Mouse (Mus musculus) neural tube, embryonic 11.5 days (tissue): ENCODE data around the gene Zscan26. TPM values are rescaled to one million over a fixed set of nuclear protein-coding genes. Genes with fewer than 3 reads are reported as not detected.

ENCODE experiments used
- ATAC-seq: fragments of 200-750 bp; cut with Nextera tagmentation; 2 replicates; pipeline ENCODE4 v1.8.0; 2017; ENCODE audit warnings: moderate number of reproducible peaks, mild to moderate bottlenecking, moderate TSS enrichment, moderate library complexity; ENCODE audit not compliant: insufficient read depth, low FRiP score, low TSS enrichment
- DNase-seq: peaks from one replicate; pipeline ENCODE4 v3.0.0-alpha.2; 2015; ENCODE audit warnings: low spot score
- H3K27ac ChIP-seq: fragments of 300-500 bp; sonication (generic); 2 replicates; pipeline ENCODE4 v1.5.1; 2014; ENCODE audit warnings: low read depth, mild to moderate bottlenecking, low read length
- H3K27me3 ChIP-seq: fragments of 300-500 bp; sonication (generic); 2 replicates; pipeline ENCODE4 v1.6.1; 2014; ENCODE audit warnings: mild to moderate bottlenecking, low read length, mixed read lengths; ENCODE audit not compliant: control insufficient read depth, insufficient read depth
- H3K36me3 ChIP-seq: fragments of 300-500 bp; sonication (generic); 2 replicates; pipeline ENCODE4 v1.6.1; 2014; ENCODE audit warnings: mild to moderate bottlenecking, low read length, moderate library complexity, mixed read lengths; ENCODE audit not compliant: control insufficient read depth, insufficient read depth
- H3K4me1 ChIP-seq: fragments of 300-500 bp; sonication (generic); 2 replicates; pipeline ENCODE4 v1.6.1; 2014; ENCODE audit warnings: low read length, mixed read lengths; ENCODE audit not compliant: control insufficient read depth, insufficient read depth
- H3K4me2 ChIP-seq: fragments of 300-500 bp; sonication (generic); 2 replicates; pipeline ENCODE4 v1.6.1; 2014; ENCODE audit warnings: low read depth, mild to moderate bottlenecking, moderate library complexity
- H3K4me3 ChIP-seq: fragments of 300-500 bp; sonication (generic); 2 replicates; pipeline ENCODE4 v1.5.1; 2014; ENCODE audit warnings: low read depth, low read length
- H3K9ac ChIP-seq: fragments of 300-500 bp; sonication (generic); 2 replicates; pipeline ENCODE4 v1.6.1; 2014; ENCODE audit warnings: mild to moderate bottlenecking, low read length
- H3K9me3 ChIP-seq: fragments of 300-500 bp; sonication (generic); 2 replicates; pipeline ENCODE4 v1.6.1; 2016; ENCODE audit warnings: low read length; ENCODE audit not compliant: control insufficient read depth
- WGBS: fragments of 180-500 bp; shearing (Covaris S2); extraction: QIAGEN DNeasy Blood & Tissue Kit; methylation state at CpG from one replicate; pipeline ENCODE4 v1.1.7; 2014; 5-methylcytosine and 5-hydroxymethylcytosine counted together
- polyA plus RNA-seq: library from polyadenylated mRNA; unstranded; fragments of >200 nt; fragmentation: Nextera tagmentation; extraction: Ambion mirVana; gene quantifications from 2 replicates; pipeline ENCODE4 v1.2.1, GENCODE M21; 2014

The Zscan26 gene
- polyA plus RNA-seq, 1 experiment from 2014 or later, result 14.9 TPM

DNA sequence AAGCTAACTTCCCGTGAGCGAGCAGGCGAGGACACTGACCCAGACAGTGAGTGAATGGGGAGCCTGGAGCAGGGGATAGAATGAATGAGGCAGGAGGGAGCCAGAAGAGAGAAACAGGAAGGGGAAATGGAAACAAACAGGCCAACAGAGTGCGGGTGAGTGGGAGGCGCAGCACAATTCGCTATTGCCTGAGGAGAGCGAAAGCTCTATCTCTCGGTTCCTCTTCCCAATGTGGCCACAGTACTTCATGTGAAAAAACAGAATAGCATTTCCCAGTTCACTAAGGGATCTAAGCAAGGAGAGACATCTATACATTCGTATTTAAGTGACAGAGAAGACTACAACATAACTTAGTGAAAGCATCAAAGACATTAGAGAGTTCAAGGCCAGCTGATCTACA lies 6.7 kb downstream of the Zscan26 start:
- peaks cover 5% of the 10 kb centered on the region for H3K36me3 ChIP-seq
- no peak overlapping the region for H3K4me2 ChIP-seq
- H3K27me3 ChIP-seq, result no peaks in the 10 kb centered on the region
- H3K27ac ChIP-seq, result no peak overlapping the region
- H3K4me3 ChIP-seq, result no peak overlapping the region
- H3K9me3 ChIP-seq, result no peaks in the 10 kb centered on the region
- no peak for ATAC-seq
- no peak for DNase-seq
- no peak overlapping the region for H3K9ac ChIP-seq
- no peaks in the 10 kb centered on the region for H3K4me1 ChIP-seq
- WGBS, result 90% methylated on average over 9 of the region's 9 CpGs

DNA sequence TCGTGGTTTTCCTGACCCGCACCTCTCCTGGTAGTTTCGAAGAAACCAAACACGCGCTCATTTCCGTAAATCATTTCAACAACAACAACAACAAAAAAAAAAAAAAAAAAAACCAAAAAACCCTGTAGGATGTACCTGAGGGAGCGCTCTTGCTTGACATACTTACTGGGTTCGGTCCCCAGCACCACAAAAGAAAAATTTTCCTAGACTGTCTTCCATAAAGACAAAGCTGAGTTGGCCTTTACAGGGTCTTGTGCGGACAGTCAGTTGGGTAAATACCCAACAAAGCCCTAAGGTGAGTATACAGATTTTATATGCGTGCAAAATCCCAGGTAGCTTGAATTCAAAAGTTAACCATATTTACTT lies 12.3 kb downstream of the Zscan26 start:
- no peaks in the 10 kb centered on the region for H3K9me3 ChIP-seq
- DNase-seq, result no peak
- peaks cover 3% of the 10 kb centered on the region; the same call in 1 of the 2 replicates for H3K36me3 ChIP-seq
- H3K27ac ChIP-seq, result no peak overlapping the region
- H3K27me3 ChIP-seq, result no peaks in the 10 kb centered on the region
- peak overlapping the region; percentile 56 for H3K4me3 ChIP-seq
- 19% methylated on average over 10 of the region's 10 CpGs for WGBS
- peak; percentile 38; the same call in 1 of the 2 replicates for ATAC-seq
- peak overlapping the region; percentile 60 for H3K4me2 ChIP-seq
- peak overlapping the region; percentile 63; the same call in 1 of the 2 replicates for H3K9ac ChIP-seq
- H3K4me1 ChIP-seq, result 0 out of 2 replicates have a peak, but pooled peaks cover 3% of the 10 kb centered on the region

DNA sequence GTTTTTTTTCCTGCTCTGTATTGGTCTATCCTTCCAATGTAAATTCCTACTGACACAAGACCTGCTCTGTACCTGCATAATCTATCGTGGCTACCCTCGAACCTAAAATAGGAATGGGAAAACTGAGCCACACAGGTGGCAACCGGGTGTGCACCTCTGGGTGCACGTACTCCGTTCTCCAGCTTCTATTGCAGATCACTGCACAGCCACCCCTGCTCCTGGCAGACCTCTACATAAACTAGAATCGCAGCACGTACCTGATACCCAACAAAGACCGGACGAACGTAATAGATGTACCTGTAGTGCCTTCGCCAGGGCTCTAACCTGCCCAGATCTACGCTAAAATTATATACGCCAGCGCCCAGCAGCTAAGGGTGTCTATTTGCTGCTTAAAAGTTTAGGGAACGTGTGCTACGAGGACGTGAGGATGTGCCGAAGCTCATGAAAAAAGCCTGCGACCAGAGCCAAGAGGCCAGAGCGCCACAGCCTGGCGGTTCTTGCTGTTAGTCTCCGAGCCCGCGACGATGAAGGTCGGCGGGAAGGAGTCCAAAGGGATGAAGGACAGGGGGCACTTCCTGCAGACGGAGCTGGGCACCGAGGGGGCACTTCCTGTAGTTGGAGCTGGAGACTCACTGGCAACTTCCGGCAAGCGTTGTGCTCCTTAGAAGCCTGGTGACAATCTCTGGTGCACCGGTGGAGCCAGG lies 12.9 kb downstream of the Zscan26 start, which contains the start of gene Pgbd1:
Gene Pgbd1 (minus strand): TSS at position 556 of the 704 bp plus-strand sequence.
- H3K27ac ChIP-seq, result no peak within 1 kb of the TSS
- DNase-seq, result peak; percentile 82
- peak within 1 kb of the TSS; percentile 63 for H3K9ac ChIP-seq

DNA sequence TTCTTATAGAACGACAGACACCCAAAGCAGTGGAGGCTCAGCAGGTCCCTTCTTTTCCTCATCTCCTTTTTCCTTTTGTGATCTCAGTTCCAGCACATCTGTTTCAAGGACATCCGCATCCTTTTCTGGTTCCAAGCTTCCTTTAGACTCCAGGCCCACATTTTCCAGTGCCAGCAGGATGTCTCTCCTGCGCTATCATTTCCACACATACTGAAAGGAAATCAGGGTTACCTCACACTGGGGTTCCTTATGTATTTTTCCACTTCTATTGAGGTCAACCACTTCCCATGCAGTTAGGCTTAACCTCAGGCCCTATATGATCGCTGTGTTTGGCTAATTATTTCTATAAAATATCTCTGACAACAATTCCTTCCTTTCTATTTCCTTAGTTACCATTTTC lies 18.1 kb downstream of the Zscan26 start:
- Histone ChIP-seq H3K27me3 (no peaks in the 10 kb centered on the region), H3K4me3 (no peak overlapping the region), H3K4me1 (0 out of 2 replicates have a peak, but pooled peaks cover 3% of the 10 kb centered on the region), H3K27ac (no peak overlapping the region), H3K9me3 (no peaks in the 10 kb centered on the region), H3K36me3 (no peaks in the 10 kb centered on the region), H3K4me2 (no peak overlapping the region), H3K9ac (no peak overlapping the region)
- DNase-seq (no peak), ATAC-seq (no peak)
- 91% methylated on average over 4 of the region's 4 CpGs for WGBS

More for the DNA sequence above, 12.9 kb downstream of the Zscan26 start, which contains the start of gene Pgbd1:
- WGBS, result 1% methylated on average over 32 of the region's 32 CpGs
- Histone ChIP-seq H3K9me3 (no peaks in the 10 kb centered on the region), H3K4me1 (0 out of 2 replicates have a peak, but pooled peaks cover 3% of the 10 kb centered on the region), H3K4me2 (peak within 1 kb of the TSS; percentile 60), H3K27me3 (no peaks in the 10 kb centered on the region), H3K36me3 (peaks cover 3% of the 10 kb centered on the region; the same call in 1 of the 2 replicates), H3K4me3 (peak within 1 kb of the TSS; percentile 56)
- peak; percentile 91 for ATAC-seq

DNA sequence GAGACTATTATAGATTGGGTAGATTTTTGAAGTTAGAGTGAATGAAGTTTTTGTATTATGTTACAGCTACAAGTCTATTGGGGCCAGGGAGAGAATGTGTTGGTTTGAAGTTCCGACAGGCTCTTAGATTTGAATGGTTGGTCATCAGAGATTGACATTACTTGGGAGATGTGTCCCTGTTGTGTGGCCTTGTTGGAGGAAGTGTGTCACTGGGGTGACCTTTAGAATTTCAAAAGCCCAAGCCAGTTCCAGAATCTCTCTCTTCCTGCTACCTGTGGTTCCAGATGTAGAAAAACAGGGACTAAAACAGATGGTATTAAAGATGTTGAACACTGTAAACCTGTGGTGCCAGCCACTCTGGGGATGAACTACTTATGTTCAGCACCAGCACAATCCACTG lies 25.9 kb downstream of the Zscan26 start:
- no peak overlapping the region for H3K9ac ChIP-seq
- DNase-seq (no peak), ATAC-seq (no peak)
- H3K9me3 ChIP-seq, result no peaks in the 10 kb centered on the region
- no peaks in the 10 kb centered on the region for H3K27me3 ChIP-seq
- no peak overlapping the region for H3K4me2 ChIP-seq
- H3K4me3 ChIP-seq, result no peak overlapping the region
- 92% methylated on average over 1 of the region's 1 CpGs for WGBS
- no peak overlapping the region for H3K27ac ChIP-seq
- H3K36me3 ChIP-seq, result no peaks in the 10 kb centered on the region
- H3K4me1 ChIP-seq, result no peaks in the 10 kb centered on the region

DNA sequence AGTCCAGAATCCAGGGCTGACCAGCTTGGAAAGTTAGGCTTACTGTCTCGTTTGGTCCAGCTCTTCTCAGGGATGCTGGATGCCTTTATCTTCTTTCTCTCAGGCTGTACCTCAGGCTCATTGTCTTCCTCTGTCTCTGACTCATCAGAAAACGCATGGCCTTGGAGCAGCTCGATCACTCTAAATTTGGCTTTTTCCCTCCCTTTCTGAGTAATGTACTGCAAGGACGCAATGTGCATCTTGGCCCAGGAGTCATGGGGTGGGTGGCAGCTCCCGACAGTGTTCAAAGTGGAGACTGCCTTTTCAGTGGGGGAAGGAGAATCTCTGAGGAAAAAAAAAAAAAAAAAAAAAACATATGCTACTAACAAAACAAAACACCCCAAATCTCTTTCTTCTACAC lies 30.2 kb downstream of the Zscan26 start:
- Histone ChIP-seq H3K9ac (no peak overlapping the region), H3K4me2 (no peak overlapping the region), H3K36me3 (no peaks in the 10 kb centered on the region), H3K27ac (no peak overlapping the region), H3K4me1 (no peaks in the 10 kb centered on the region), H3K9me3 (no peaks in the 10 kb centered on the region), H3K27me3 (no peaks in the 10 kb centered on the region), H3K4me3 (no peak overlapping the region)
- ATAC-seq (no peak), DNase-seq (no peak)
- WGBS, result 71% methylated on average over 5 of the region's 5 CpGs

DNA sequence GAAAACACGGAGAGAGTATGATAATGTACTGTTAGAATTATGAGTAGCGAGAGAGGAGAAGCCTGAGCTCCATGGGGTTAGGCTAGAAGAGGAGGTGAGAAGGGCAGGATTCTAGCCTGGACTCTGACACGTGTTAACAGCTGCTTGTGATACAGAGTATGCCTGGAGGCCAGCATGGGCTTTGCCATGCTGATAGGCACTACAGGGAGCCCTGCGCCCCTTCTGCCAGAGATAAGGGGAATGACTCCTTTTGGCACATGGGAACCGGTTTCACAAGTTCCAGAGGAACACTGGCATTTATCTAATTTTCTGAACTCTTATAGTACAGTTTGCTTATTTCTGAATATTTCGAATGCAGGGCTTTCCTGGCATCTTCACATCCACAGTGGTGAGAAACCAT lies 34.7 kb downstream of the Zscan26 start:
- no peak for DNase-seq
- Histone ChIP-seq H3K4me3 (no peak overlapping the region), H3K4me2 (no peak overlapping the region), H3K9ac (no peak overlapping the region), H3K9me3 (no peaks in the 10 kb centered on the region), H3K27me3 (no peaks in the 10 kb centered on the region), H3K4me1 (no peaks in the 10 kb centered on the region), H3K27ac (no peak overlapping the region), H3K36me3 (no peaks in the 10 kb centered on the region)
- ATAC-seq, result no peak
- WGBS, result 63% methylated on average over 6 of the region's 6 CpGs

DNA sequence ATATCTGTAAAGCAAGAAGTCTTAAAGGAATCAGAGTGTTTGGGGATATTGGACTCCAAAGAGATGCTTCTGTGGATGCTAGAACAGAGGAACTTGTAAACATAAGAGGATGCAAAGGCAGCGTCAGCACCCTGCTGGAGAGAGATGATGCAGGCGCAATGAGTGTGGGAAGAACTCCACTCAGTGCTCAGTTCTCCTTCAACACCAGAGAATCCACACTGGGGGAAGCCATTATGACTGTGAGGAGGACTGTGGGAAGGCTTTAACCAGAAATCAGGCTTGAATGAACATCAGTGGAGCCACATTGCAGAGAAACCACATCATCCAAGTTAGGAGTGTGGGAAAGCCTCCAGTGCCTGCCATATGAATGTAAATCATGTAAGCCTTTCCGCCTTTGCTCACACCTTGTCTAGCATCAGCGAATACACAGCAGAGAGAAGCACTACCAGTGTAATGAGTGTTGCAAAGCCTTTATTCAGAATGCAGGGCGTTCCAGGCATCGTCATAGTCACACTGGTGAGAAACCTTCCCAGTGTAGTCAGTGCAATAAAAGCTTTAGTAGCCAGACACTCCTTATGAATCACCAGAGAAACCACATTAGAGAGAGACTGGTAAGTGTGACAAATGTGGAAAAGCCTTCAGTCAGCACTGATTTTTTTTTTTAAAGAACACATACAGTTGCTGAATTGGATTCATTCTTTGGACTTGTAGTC lies 36.1 kb downstream of the Zscan26 start:
- no peak overlapping the region for H3K9ac ChIP-seq

More for the DNA sequence above, 36.1 kb downstream of the Zscan26 start:
- no peaks in the 10 kb centered on the region for H3K4me1 ChIP-seq
- DNase-seq, result no peak
- H3K27me3 ChIP-seq, result no peaks in the 10 kb centered on the region
- H3K4me3 ChIP-seq, result no peak overlapping the region
- H3K36me3 ChIP-seq, result no peaks in the 10 kb centered on the region
- no peak overlapping the region for H3K4me2 ChIP-seq
- WGBS, result 76% methylated on average over 6 of the region's 6 CpGs
- no peak overlapping the region for H3K27ac ChIP-seq
- no peaks in the 10 kb centered on the region for H3K9me3 ChIP-seq
- no peak for ATAC-seq
